Mouse (Mus musculus): ENCODE measurements around the gene Gm4894. TPM values are rescaled to one million over a fixed set of nuclear protein-coding genes. Genes with fewer than 3 reads are reported as not detected.
A peak's percentile ranks its signal among the peaks of the same experiment; 100 is the strongest.

Gm4894 gene
- not detected in 2 replicates for polyA plus RNA-seq (2016; fragmentation: Nextera tagmentation; extraction: Ambion mirVana)

- Histone ChIP-seq H3K4me1 (peaks cover 3% of the 10 kb centered on the region; the same call in 1 of the 2 replicates), H3K27me3 (ENCODE audit: low read depth, poor library complexity, severe bottlenecking) (no peaks in the 10 kb centered on the region), H3K27ac (no peak within 1 kb of the TSS), H3K9me3 (replicated peaks) (no peaks in the 10 kb centered on the region), H3K4me3 (no peak within 1 kb of the TSS), H3K36me3 (no peaks in the 10 kb centered on the region)
- 78% methylated on average over 6 of the region's 6 CpGs for WGBS
- no peak for DNase-seq (ENCODE audit: low spot score)
These were observed at the start of gene Gm4894 for GRCm38 (mm10) chr9:49250231-49250630. TSS of gene Gm4894 (plus strand) at chr9:49250531.

- no peaks in the 10 kb centered on the region for H3K27me3 ChIP-seq (ENCODE audit: low read depth, poor library complexity, severe bottlenecking)
- H3K36me3 ChIP-seq = no peaks in the 10 kb centered on the region
- H3K27ac ChIP-seq = peak overlapping the region; percentile 50; the same call in 1 of the 2 replicates
- no peaks in the 10 kb centered on the region for H3K9me3 ChIP-seq (replicated peaks)
- peak; percentile 39 for DNase-seq (ENCODE audit: low spot score)
- 20% methylated on average over 15 of the region's 15 CpGs for WGBS
- H3K4me1 ChIP-seq = peaks cover 35% of the 10 kb centered on the region
- H3K4me3 ChIP-seq = peak overlapping the region; percentile 28
These were observed 44.0 kb upstream of the Gm4894 start for GRCm38 (mm10) chr9:49206331-49206730.

- no peak for DNase-seq (ENCODE audit: low spot score)
- Histone ChIP-seq H3K9me3 (replicated peaks) (no peaks in the 10 kb centered on the region), H3K27ac (no peak overlapping the region), H3K27me3 (ENCODE audit: low read depth, poor library complexity, severe bottlenecking) (no peaks in the 10 kb centered on the region), H3K36me3 (no peaks in the 10 kb centered on the region), H3K4me3 (no peak overlapping the region), H3K4me1 (peaks cover 25% of the 10 kb centered on the region)
- WGBS = 15% methylated on average over 1 of the region's 1 CpGs
These were observed 38.8 kb upstream of the Gm4894 start for GRCm38 (mm10) chr9:49211493-49211892.

GRCm38 (mm10) chr9:49214734-49215133, 35.6 kb upstream of the Gm4894 start:
- no peaks in the 10 kb centered on the region for H3K36me3 ChIP-seq
- no peak overlapping the region for H3K27ac ChIP-seq
- H3K27me3 ChIP-seq (ENCODE audit: low read depth, poor library complexity, severe bottlenecking) = no peaks in the 10 kb centered on the region
- H3K4me3 ChIP-seq = no peak overlapping the region
- H3K4me1 ChIP-seq = peaks cover 13% of the 10 kb centered on the region
- no peaks in the 10 kb centered on the region for H3K9me3 ChIP-seq (replicated peaks)
- WGBS = 37% methylated on average over 2 of the region's 2 CpGs
- DNase-seq (ENCODE audit: low spot score) = peak; percentile 46

- Histone ChIP-seq H3K27ac (no peak overlapping the region), H3K4me1 (peaks cover 8% of the 10 kb centered on the region), H3K27me3 (ENCODE audit: low read depth, poor library complexity, severe bottlenecking) (no peaks in the 10 kb centered on the region), H3K9me3 (replicated peaks) (no peaks in the 10 kb centered on the region), H3K4me3 (no peak overlapping the region), H3K36me3 (no peaks in the 10 kb centered on the region)
- 85% methylated on average over 20 of the region's 20 CpGs for WGBS
- no peak for DNase-seq (ENCODE audit: low spot score)
These were observed 32.4 kb upstream of the Gm4894 start for GRCm38 (mm10) chr9:49217626-49218607.

- Histone ChIP-seq H3K27me3 (ENCODE audit: low read depth, poor library complexity, severe bottlenecking) (no peaks in the 10 kb centered on the region), H3K4me3 (no peak overlapping the region), H3K36me3 (no peaks in the 10 kb centered on the region), H3K4me1 (peaks cover 18% of the 10 kb centered on the region), H3K27ac (0 out of 2 replicates have a peak overlapping the region, but pooled peaks have one; percentile 25), H3K9me3 (replicated peaks) (no peaks in the 10 kb centered on the region)
- peak; percentile 41 for DNase-seq (ENCODE audit: low spot score)
- WGBS = 48% methylated on average over 10 of the region's 10 CpGs
These were observed 25.8 kb upstream of the Gm4894 start for GRCm38 (mm10) chr9:49224488-49224887.

GRCm38 (mm10) chr9:49227442-49227841, 22.9 kb upstream of the Gm4894 start:
- Histone ChIP-seq H3K36me3 (no peaks in the 10 kb centered on the region), H3K9me3 (replicated peaks) (no peaks in the 10 kb centered on the region), H3K27ac (no peak overlapping the region), H3K27me3 (ENCODE audit: low read depth, poor library complexity, severe bottlenecking) (no peaks in the 10 kb centered on the region), H3K4me3 (no peak overlapping the region), H3K4me1 (peaks cover 10% of the 10 kb centered on the region)
- WGBS = 82% methylated on average over 9 of the region's 9 CpGs
- DNase-seq (ENCODE audit: low spot score) = no peak

GRCm38 (mm10) chr9:49229054-49229453, 21.3 kb upstream of the Gm4894 start:
- no peaks in the 10 kb centered on the region for H3K27me3 ChIP-seq (ENCODE audit: low read depth, poor library complexity, severe bottlenecking)
- no peaks in the 10 kb centered on the region for H3K9me3 ChIP-seq (replicated peaks)
- no peak overlapping the region for H3K27ac ChIP-seq
- peaks cover 10% of the 10 kb centered on the region for H3K4me1 ChIP-seq
- DNase-seq (ENCODE audit: low spot score) = no peak
- no peak overlapping the region for H3K4me3 ChIP-seq
- no peaks in the 10 kb centered on the region for H3K36me3 ChIP-seq
- WGBS = 89% methylated on average over 2 of the region's 2 CpGs

- peak; percentile 49 for DNase-seq (ENCODE audit: low spot score)
- H3K36me3 ChIP-seq = no peaks in the 10 kb centered on the region
- H3K4me1 ChIP-seq = peaks cover 3% of the 10 kb centered on the region; the same call in 1 of the 2 replicates
- WGBS = 34% methylated on average over 7 of the region's 7 CpGs
- no peak overlapping the region for H3K4me3 ChIP-seq
- no peaks in the 10 kb centered on the region for H3K27me3 ChIP-seq (ENCODE audit: low read depth, poor library complexity, severe bottlenecking)
- no peaks in the 10 kb centered on the region for H3K9me3 ChIP-seq (replicated peaks)
- H3K27ac ChIP-seq = no peak overlapping the region
These were observed 3.5 kb upstream of the Gm4894 start for GRCm38 (mm10) chr9:49246839-49247238.

GRCm38 (mm10) chr9:49268949-49269348, 18.6 kb downstream of the Gm4894 start:
- H3K4me3 ChIP-seq = no peak overlapping the region
- no peak for DNase-seq (ENCODE audit: low spot score)
- H3K27me3 ChIP-seq (ENCODE audit: low read depth, poor library complexity, severe bottlenecking) = no peaks in the 10 kb centered on the region
- no peak overlapping the region for H3K27ac ChIP-seq
- no peaks in the 10 kb centered on the region for H3K9me3 ChIP-seq (replicated peaks)
- WGBS = 78% methylated on average over 7 of the region's 7 CpGs
- no peaks in the 10 kb centered on the region for H3K4me1 ChIP-seq
- no peaks in the 10 kb centered on the region for H3K36me3 ChIP-seq

GRCm38 (mm10) chr9:49273566-49273965, 23.2 kb downstream of the Gm4894 start:
- H3K4me1 ChIP-seq = no peaks in the 10 kb centered on the region
- no peak for DNase-seq (ENCODE audit: low spot score)

GRCm38 (mm10) chr9:49275976-49276375, 25.6 kb downstream of the Gm4894 start:
- Histone ChIP-seq H3K36me3 (no peaks in the 10 kb centered on the region), H3K4me1 (no peaks in the 10 kb centered on the region), H3K9me3 (replicated peaks) (no peaks in the 10 kb centered on the region), H3K27ac (no peak overlapping the region), H3K4me3 (no peak overlapping the region), H3K27me3 (ENCODE audit: low read depth, poor library complexity, severe bottlenecking) (no peaks in the 10 kb centered on the region)
- 80% methylated on average over 4 of the region's 4 CpGs for whole genome bisulfite sequencing
- no peak for DNase-seq (ENCODE audit: low spot score)

More at GRCm38 (mm10) chr9:49273566-49273965, 23.2 kb downstream of the Gm4894 start:
- WGBS = 83% methylated on average over 7 of the region's 7 CpGs
- no peak overlapping the region for H3K4me3 ChIP-seq
- no peak overlapping the region for H3K27ac ChIP-seq
- H3K27me3 ChIP-seq (ENCODE audit: low read depth, poor library complexity, severe bottlenecking) = no peaks in the 10 kb centered on the region
- no peaks in the 10 kb centered on the region for H3K9me3 ChIP-seq (replicated peaks)
- H3K36me3 ChIP-seq = no peaks in the 10 kb centered on the region
